In genomic region chr19:53039090-53039489, GRCm38 (mm10) we compare ENCODE assay signal across 7 mouse cellular contexts. TPM values are rescaled to one million over a fixed set of nuclear protein-coding genes. Genes with fewer than 3 reads are reported as not detected.
DNase-seq lines count a peak whose midpoint lies in the region; ATAC-seq and TF ChIP-seq lines count a peak whose summit lies in the region.

No protein-coding gene starts in this region.

- peak overlapping the region; percentile 60 for H3K9ac ChIP-seq in liver, embryonic 13.5 days
- no peak overlapping the region for H3K9ac ChIP-seq in stomach, postnatal 0 days (ENCODE audit: low read length)

- H3K27me3 ChIP-seq in hindbrain, embryonic 10.5 days (ENCODE audit: insufficient read depth, poor library complexity, severe bottlenecking), result no peaks in the 10 kb centered on the region
- no peaks in the 10 kb centered on the region for H3K27me3 ChIP-seq in liver, embryonic 13.5 days
- no peaks in the 10 kb centered on the region for H3K27me3 ChIP-seq in stomach, postnatal 0 days (ENCODE audit: control insufficient read depth, insufficient read depth, low read length)

- peak overlapping the region; percentile 95 for H3K27ac ChIP-seq in hindbrain, embryonic 10.5 days
- peak overlapping the region; percentile 62 for H3K27ac ChIP-seq in liver, embryonic 13.5 days
- H3K27ac ChIP-seq in stomach, postnatal 0 days (replicated peaks), result peak overlapping the region; percentile 73

- H3K36me3 ChIP-seq in hindbrain, embryonic 10.5 days, result no peaks in the 10 kb centered on the region
- H3K36me3 ChIP-seq in liver, embryonic 13.5 days, result peaks cover 5% of the 10 kb centered on the region
- no peaks in the 10 kb centered on the region for H3K36me3 ChIP-seq in stomach, postnatal 0 days (ENCODE audit: control insufficient read depth, insufficient read depth, low read length)

- H3K4me2 ChIP-seq in liver, embryonic 13.5 days, result peak overlapping the region; percentile 80
- H3K4me2 ChIP-seq in stomach, postnatal 0 days (replicated peaks; ENCODE audit: low read depth), result peak overlapping the region; percentile 52

- TF ChIP-seq EP300 in stomach, postnatal 0 days (optimal IDR thresholded peaks at IDR 0.05), result no peak

- H3K9me3 ChIP-seq in hindbrain, embryonic 10.5 days, result no peaks in the 10 kb centered on the region
- no peaks in the 10 kb centered on the region for H3K9me3 ChIP-seq in liver, embryonic 13.5 days (replicated peaks)
- H3K9me3 ChIP-seq in stomach, postnatal 0 days (ENCODE audit: control insufficient read depth, low read length), result no peaks in the 10 kb centered on the region

- TF ChIP-seq CTCF in stomach, postnatal 0 days (IDR thresholded peaks at IDR 0.05; ENCODE audit: low read depth), result no peak

- peaks cover 23% of the 10 kb centered on the region for H3K4me1 ChIP-seq in hindbrain, embryonic 10.5 days (replicated peaks)
- H3K4me1 ChIP-seq in liver, embryonic 13.5 days (replicated peaks), result peaks cover 51% of the 10 kb centered on the region
- H3K4me1 ChIP-seq in stomach, postnatal 0 days (replicated peaks; ENCODE audit: control insufficient read depth, insufficient read depth), result 0 out of 2 replicates have a peak, but pooled peaks cover 5% of the 10 kb centered on the region

- 36% methylated on average over 11 of the region's 11 CpGs for WGBS in hindbrain, embryonic 10.5 days
- 39% methylated on average over 11 of the region's 11 CpGs for WGBS in liver, embryonic 13.5 days (ENCODE audit: insufficient replicate concordance)
- WGBS in stomach, postnatal 0 days, result 34% methylated on average over 11 of the region's 11 CpGs

- no peak for ATAC-seq in liver, embryonic 13.5 days (ENCODE audit: low read depth)
- ATAC-seq in stomach, postnatal 0 days (ENCODE audit: low FRiP score, low TSS enrichment), result 0 out of 2 replicates have a peak, but pooled peaks have one; percentile 19

- DNase-seq in right cerebral cortex, adult 18-20 months, result peak; percentile 15
- DNase-seq in right cerebral cortex, adult 2 months (ENCODE audit: low spot score in 2 of 2), result no peak
- DNase-seq in cerebellum, postnatal 10 days, result peak; percentile 61 to 64
- no peak for DNase-seq in hindbrain, embryonic 10.5 days (ENCODE audit: low spot score)
- peak; percentile 29 for DNase-seq in liver, embryonic 13.5 days
- peak; percentile 39 for DNase-seq in stomach, postnatal 0 days (ENCODE audit: low spot score)
- no peak for DNase-seq in layer of hippocampus, adult 9-10 months (ENCODE audit: low spot score)

- H3K4me3 ChIP-seq in hindbrain, embryonic 10.5 days, result peak overlapping the region; percentile 86
- H3K4me3 ChIP-seq in liver, embryonic 13.5 days (replicated peaks), result peak overlapping the region; percentile 77
- H3K4me3 ChIP-seq in stomach, postnatal 0 days (ENCODE audit: low read depth, low read length), result no peak overlapping the region

RNA-seq across cellular contexts. Expression of gene Xpnpep1, which starts 0.9 kb away (rescaled TPM):
- polyA plus RNA-seq in hindbrain, embryonic 10.5 days (2016; fragmentation: Nextera tagmentation; extraction: Ambion mirVana), result 153 and 156 TPM in 2 replicates
- polyA plus RNA-seq in liver, embryonic 13.5 days (2015; fragmentation: Nextera tagmentation; extraction: Ambion mirVana), result 109 and 115 TPM in 2 replicates
- 106 and 111 TPM in 2 replicates for polyA plus RNA-seq in stomach, postnatal 0 days (2015; fragmentation: Nextera tagmentation; extraction: Ambion mirVana)

Comparison
In these comparisons a context has a peak if more than half of its experiments do, and no peak if none do; other contexts are left out.
1. DNase-seq: peak in right cerebral cortex, adult 18-20 months (single experiment), cerebellum, postnatal 10 days (2 of 2), liver, embryonic 13.5 days (single experiment) and stomach, postnatal 0 days (single experiment); none in right cerebral cortex, adult 2 months (0 of 2), hindbrain, embryonic 10.5 days (single experiment) and layer of hippocampus, adult 9-10 months (single experiment).
2. Peak in every context shown above with its lines, with median percentiles within 50 percentile points of each other: H3K27ac ChIP-seq.